Comparison of ENCODE assay signal across 9 mouse cellular contexts in the genomic region with DNA sequence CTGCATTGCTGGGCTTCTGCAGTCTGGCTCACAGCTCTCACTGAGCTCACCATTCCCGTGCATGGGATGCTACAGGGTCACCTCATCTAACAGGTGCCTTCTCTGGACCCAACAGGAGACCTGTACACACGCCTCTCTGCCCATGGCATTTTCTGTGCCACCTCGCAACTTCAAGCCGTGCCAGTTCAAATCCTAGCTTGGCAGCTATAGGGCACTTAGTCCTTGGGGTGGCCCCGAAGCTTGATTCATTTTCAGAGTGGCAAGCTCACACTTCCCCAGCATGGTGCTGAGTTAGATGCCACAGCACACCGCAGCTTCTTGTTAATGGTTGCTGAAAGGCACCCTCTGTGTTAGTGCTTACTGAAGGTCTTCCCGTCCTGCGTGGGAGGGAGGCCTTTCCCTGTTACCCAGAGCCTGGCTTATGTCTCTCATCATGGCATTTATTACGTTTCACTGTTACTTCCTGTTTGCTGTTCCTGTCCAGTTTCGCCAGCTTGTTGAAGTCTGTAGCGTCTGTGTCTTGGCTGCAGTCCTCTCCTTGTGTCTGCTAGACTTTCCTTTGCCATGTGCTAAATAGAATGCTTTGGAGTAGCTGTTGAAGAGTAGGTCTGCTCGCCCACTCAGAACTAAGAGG. TPM values are rescaled to one million over a fixed set of nuclear protein-coding genes. Genes with fewer than 3 reads are reported as not detected.
DNase-seq lines count a peak whose midpoint lies in the region; ATAC-seq lines count a peak whose summit lies in the region.
"Had no signal": no experiment of that assay in that cellular context is flagged by ENCODE, and none has a peak within 500 bp of the region (broad histone marks: within the 10 kb centered on the region; RNA-seq: fewer than 3 reads in every experiment).

No protein-coding gene starts in this region.

- ATAC-seq in kidney, embryonic 15.5 days (replicated peaks; ENCODE audit: low FRiP score) = no peak
- peak; percentile 51 for ATAC-seq in granulocyte monocyte progenitor cell, adult 5-6 weeks (replicated peaks; ENCODE audit: poor library complexity, severe bottlenecking)
- ATAC-seq in megakaryocyte-erythroid progenitor cell, adult 5-6 weeks (replicated peaks; ENCODE audit: low FRiP score, low TSS enrichment, poor library complexity, severe bottlenecking) = no peak

- peaks cover 44% of the 10 kb centered on the region for H3K4me1 ChIP-seq in kidney, embryonic 15.5 days
- peaks cover 85% of the 10 kb centered on the region for H3K4me1 ChIP-seq in megakaryocyte, embryonic 14.5 days

- peak overlapping the region; percentile 30 for H3K27ac ChIP-seq in kidney, embryonic 15.5 days
- H3K27ac ChIP-seq: hindbrain, embryonic 15.5 days had no signal

- no peak overlapping the region for H3K4me3 ChIP-seq in kidney, embryonic 15.5 days (replicated peaks)
- peak overlapping the region; percentile 36 for H3K4me3 ChIP-seq in megakaryocyte, embryonic 14.5 days (replicated peaks)
- H3K4me3 ChIP-seq: hindbrain, embryonic 15.5 days had no signal

- no peak overlapping the region for H3K9ac ChIP-seq in kidney, embryonic 15.5 days
- H3K9ac ChIP-seq: hindbrain, embryonic 15.5 days had no signal

- H3K36me3 ChIP-seq in kidney, embryonic 15.5 days = no peaks in the 10 kb centered on the region
- H3K36me3 ChIP-seq in megakaryocyte, embryonic 14.5 days (replicated peaks; ENCODE audit: low read length) = peaks cover 6% of the 10 kb centered on the region
- H3K36me3 ChIP-seq: hindbrain, embryonic 15.5 days had no signal

- H3K4me2 ChIP-seq in kidney, embryonic 15.5 days = no peak overlapping the region
- H3K4me2 ChIP-seq: hindbrain, embryonic 15.5 days had no signal

- no peaks in the 10 kb centered on the region for H3K9me3 ChIP-seq in kidney, embryonic 15.5 days (replicated peaks)
- peaks cover 5% of the 10 kb centered on the region; the same call in 1 of the 2 replicates for H3K9me3 ChIP-seq in megakaryocyte, embryonic 14.5 days
- H3K9me3 ChIP-seq: hindbrain, embryonic 15.5 days had no signal

- no peaks in the 10 kb centered on the region for H3K27me3 ChIP-seq in kidney, embryonic 15.5 days
- H3K27me3 ChIP-seq in megakaryocyte, embryonic 14.5 days (replicated peaks) = no peaks in the 10 kb centered on the region
- H3K27me3 ChIP-seq: hindbrain, embryonic 15.5 days had no signal

- 56% methylated on average over 12 of the region's 12 CpGs for WGBS in kidney, embryonic 15.5 days

- no peak for DNase-seq in kidney, adult 11 months
- DNase-seq in kidney, postnatal 10 days = peak; percentile 49
- no peak for DNase-seq in thymus, postnatal 36 days
- DNase-seq: cerebellum, adult 8-10 months had no signal

RNA-seq across cellular contexts. Expression of gene Taf11, which starts 28.6 kb away (rescaled TPM):
- polyA plus RNA-seq in kidney, embryonic 15.5 days (2015; fragmentation: Nextera tagmentation; extraction: Ambion mirVana) = 65.1 and 75.7 TPM in 2 replicates
- 39.9 and 46.9 TPM in 2 replicates for total RNA-seq in granulocyte monocyte progenitor cell, adult 5-6 weeks (2014; fragmentation: Nextera tagmentation)
- total RNA-seq in granulocyte monocyte progenitor cell, adult 5-6 weeks (2017) = 35.7 and 44.0 TPM in 2 replicates
- 13.2 and 82.5 TPM in 2 replicates for polyA plus RNA-seq in megakaryocyte, embryonic 14.5 days (2012; ENCODE audit: insufficient read depth, low replicate concordance)
- total RNA-seq in megakaryocyte-erythroid progenitor cell, adult 5-6 weeks (2014; fragmentation: Nextera tagmentation) = 42.6 and 44.6 TPM in 2 replicates
- total RNA-seq in megakaryocyte-erythroid progenitor cell, adult 5-6 weeks (2017) = 38.1 and 40.8 TPM in 2 replicates

RNA-seq across cellular contexts. Expression of gene Anks1, which starts 29.1 kb away (rescaled TPM):
- 12.4 and 14.4 TPM in 2 replicates for polyA plus RNA-seq in kidney, embryonic 15.5 days (2015; fragmentation: Nextera tagmentation; extraction: Ambion mirVana)
- total RNA-seq in granulocyte monocyte progenitor cell, adult 5-6 weeks (2014; fragmentation: Nextera tagmentation) = 49.0 and 66.4 TPM in 2 replicates
- total RNA-seq in granulocyte monocyte progenitor cell, adult 5-6 weeks (2017) = 31.9 and 34.9 TPM in 2 replicates
- 18.1 and 19.1 TPM in 2 replicates for polyA plus RNA-seq in megakaryocyte, embryonic 14.5 days (2012; ENCODE audit: insufficient read depth, low replicate concordance)
- 45.3 and 62.4 TPM in 2 replicates for total RNA-seq in megakaryocyte-erythroid progenitor cell, adult 5-6 weeks (2014; fragmentation: Nextera tagmentation)
- 21.0 and 21.1 TPM in 2 replicates for total RNA-seq in megakaryocyte-erythroid progenitor cell, adult 5-6 weeks (2017)
